Mouse (Mus musculus): Measurements from ENCODE around the gene Gm5134.

Gm5134 gene

GRCm38 (mm10) chr10:76035277-76035676, 81.0 kb downstream of the Gm5134 start:
- no peak for DNase-seq

GRCm38 (mm10) chr10:76036962-76037361, 82.6 kb downstream of the Gm5134 start:
- DNase-seq: no peak

GRCm38 (mm10) chr10:76045343-76045742, 91.0 kb downstream of the Gm5134 start:
- no peak for DNase-seq

DNA sequence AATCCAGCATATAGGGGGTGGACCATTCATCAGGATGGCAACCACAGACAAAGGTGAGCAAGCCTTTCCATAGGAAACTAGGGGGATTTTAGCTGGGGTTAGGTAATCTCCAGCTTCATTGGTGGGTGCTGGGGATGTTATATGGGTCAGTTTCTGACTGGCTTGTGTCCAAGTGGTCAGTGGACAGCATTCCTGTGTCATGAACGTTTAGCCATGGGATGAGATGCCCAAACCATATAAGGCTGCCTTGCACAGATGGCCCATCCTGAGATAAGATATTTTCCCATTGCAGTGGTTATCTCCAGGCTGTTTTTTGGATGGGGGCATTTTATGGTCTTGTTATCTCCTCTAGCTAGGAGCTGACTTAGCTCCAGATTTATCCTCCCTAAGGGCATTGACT, 92.4 kb downstream of the Gm5134 start:
- no peak for DNase-seq

DNA sequence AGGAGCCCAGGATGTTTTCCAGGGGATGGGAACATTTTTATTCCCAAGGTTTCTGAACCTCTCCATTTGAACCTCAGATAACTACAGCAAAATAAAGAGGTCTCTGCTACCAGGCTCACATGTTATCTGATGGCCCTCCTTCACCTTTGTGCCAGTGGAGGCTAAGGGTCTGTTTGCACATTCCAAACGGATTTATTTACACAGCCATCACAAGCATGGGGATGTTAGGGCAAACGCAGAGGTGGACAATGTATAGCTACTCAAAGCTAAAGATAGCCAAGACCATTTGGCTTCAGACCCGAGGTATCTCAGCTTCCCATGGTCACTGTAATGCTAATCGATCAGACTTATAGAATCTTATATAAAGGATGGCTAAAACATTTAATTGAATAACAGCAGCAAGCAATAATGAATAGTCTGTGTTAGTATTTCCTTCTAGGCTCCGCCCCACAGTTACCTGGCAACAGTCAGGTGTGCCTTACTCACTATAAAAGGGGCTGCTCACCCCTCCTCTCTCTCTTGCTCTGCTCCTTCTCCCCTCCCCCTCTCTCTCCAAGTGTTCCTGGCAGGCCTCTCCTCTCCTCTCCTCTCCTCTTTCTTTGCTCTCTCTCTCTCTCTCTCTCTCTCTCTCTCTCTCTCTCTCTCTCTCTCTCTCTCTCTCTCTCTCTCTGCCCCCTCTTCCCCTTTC, 93.0 kb downstream of the Gm5134 start:
- no peak for DNase-seq

DNA sequence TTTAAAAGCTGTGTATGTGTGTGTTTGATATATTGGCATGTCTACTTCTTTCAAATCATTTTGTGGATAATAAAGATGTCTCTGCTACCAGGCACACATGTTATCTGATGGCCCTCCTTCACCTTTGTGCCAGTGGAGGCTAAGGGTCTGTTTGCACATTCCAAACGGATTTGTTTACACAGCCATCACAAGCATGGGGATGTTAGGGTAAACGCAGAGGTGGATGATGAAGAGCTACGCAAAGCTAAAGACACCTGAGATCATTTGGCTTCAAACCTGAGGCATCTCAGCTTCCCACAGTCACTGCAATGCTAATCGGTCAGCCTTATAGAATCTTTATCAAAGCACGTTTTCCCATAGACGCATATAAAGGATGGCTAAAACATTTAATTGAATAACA, 94.7 kb downstream of the Gm5134 start:
- no peak for DNase-seq

DNA sequence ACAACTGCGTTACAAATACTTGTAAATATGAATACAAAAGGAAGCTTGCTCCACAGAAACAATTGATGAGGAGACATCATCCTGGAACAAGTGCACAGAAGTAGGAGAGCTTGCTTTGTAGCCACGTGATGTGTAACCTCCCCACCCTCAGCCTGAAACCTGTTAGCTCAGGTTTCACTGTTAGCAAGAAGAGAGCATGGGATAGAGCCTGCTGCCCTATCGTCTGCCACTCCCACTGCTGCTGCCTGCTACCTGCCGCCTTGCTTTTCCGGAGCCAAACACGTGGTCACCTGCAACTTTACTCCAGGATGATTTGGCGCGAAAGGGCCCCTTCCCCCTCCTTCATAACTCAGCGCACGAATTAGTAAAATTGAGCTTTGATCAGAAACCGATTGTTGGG, 97.5 kb downstream of the Gm5134 start:
- no peak for DNase-seq

Measured in right cerebral cortex, adult 18-20 months (tissue).